Mouse (Mus musculus) cerebellum, adult 11-12 months (tissue): ENCODE data around the gene Tfap2e.

Experiments
- DNase-seq: peaks from one replicate; pipeline ENCODE4 v3.0.0; 2022

Gene Tfap2e

GRCm38 (mm10) chr4:126693021-126693420 is 43.0 kb downstream of the Tfap2e start:
- no peak for DNase-seq

GRCm38 (mm10) chr4:126689457-126689856 is 46.6 kb downstream of the Tfap2e start:
- no peak for DNase-seq

- DNase-seq, result no peak
These were observed 53.0 kb downstream of the Tfap2e start for GRCm38 (mm10) chr4:126683084-126683483.

GRCm38 (mm10) chr4:126682298-126682697 is 53.7 kb downstream of the Tfap2e start:
- no peak for DNase-seq

- DNase-seq, result peak; percentile 97
These were observed 58.7 kb downstream of the Tfap2e start, which contains the start of gene Psmb2 for GRCm38 (mm10) chr4:126677054-126678003. Gene Psmb2 (plus strand): TSS chr4:126677630.

- no peak for DNase-seq
These were observed 69.0 kb downstream of the Tfap2e start for GRCm38 (mm10) chr4:126667075-126667474.
